Mouse (Mus musculus) hindbrain, embryonic 10.5 days (tissue): ENCODE data around the gene Myo5c. TPM values are rescaled to one million over a fixed set of nuclear protein-coding genes. Genes with fewer than 3 reads are reported as not detected.
"Not testable (repeated sequence)": the region's sequence is repeated elsewhere in the genome, so short reads cannot be mapped to it uniquely, and the experiment has no call there.

Experiments used
- DNase-seq: peaks from one replicate; pipeline ENCODE4 v3.0.0-alpha.2; 2017; ENCODE audit warnings: low spot score
- H3K27ac ChIP-seq: fragments of 300-500 bp; sonication (generic); 2 replicates; pipeline ENCODE4 v1.5.1; 2016; ENCODE audit warnings: mild to moderate bottlenecking, moderate library complexity
- H3K27me3 ChIP-seq: fragments of 300-500 bp; sonication (generic); 2 replicates; pipeline ENCODE4 v1.6.1; 2016; ENCODE audit warnings: mild to moderate bottlenecking; ENCODE audit not compliant: poor library complexity, insufficient read depth, severe bottlenecking
- H3K36me3 ChIP-seq: fragments of 300-500 bp; sonication (generic); 2 replicates; pipeline ENCODE4 v1.6.1; 2016; ENCODE audit warnings: mild to moderate bottlenecking, moderate library complexity
- H3K4me1 ChIP-seq: fragments of 300-500 bp; sonication (generic); replicated peaks from 2 replicates; pipeline ENCODE4 v1.6.1; 2016; ENCODE audit warnings: mild to moderate bottlenecking
- H3K4me3 ChIP-seq: fragments of 300-500 bp; sonication (generic); 2 replicates; pipeline ENCODE4 v1.5.1; 2016; ENCODE audit warnings: mild to moderate bottlenecking, moderate library complexity
- H3K9me3 ChIP-seq: fragments of 300-500 bp; sonication (generic); 2 replicates; pipeline ENCODE4 v1.6.1; 2016; ENCODE audit warnings: mild to moderate bottlenecking, moderate library complexity
- WGBS: fragments of 180-500 bp; shearing (Covaris S2); methylation state at CpG from one replicate; pipeline ENCODE4 v1.1.7; 2016; 5-methylcytosine and 5-hydroxymethylcytosine counted together
- polyA plus RNA-seq: library from polyadenylated mRNA; unstranded; fragments of >200 nt; fragmentation: Nextera tagmentation; extraction: Ambion mirVana; gene quantifications from 2 replicates; pipeline ENCODE4 v1.2.1, GENCODE M21; 2016

The Myo5c gene
- polyA plus RNA-seq, 1 experiment from 2014 or later: 0.52 TPM

DNA sequence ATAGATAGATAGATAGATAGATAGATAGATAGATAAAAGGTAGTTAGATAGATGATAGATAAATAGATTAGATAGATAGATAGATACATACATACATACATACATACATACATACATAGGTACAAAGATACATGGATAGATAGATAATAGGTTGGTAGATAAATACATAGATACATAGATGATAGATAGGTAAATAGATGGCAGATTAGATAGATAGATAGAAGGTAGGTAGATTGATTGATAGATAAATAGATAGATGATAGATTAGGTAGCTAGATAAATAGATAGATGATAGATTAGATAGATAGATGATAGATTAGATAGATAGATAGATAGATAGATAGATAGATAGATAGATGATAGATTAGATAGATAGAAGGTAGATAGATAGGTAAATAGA is 17.1 kb downstream of the Myo5c start:
- peaks cover 8% of the 10 kb centered on the region for H3K4me1 ChIP-seq
- H3K27me3 ChIP-seq: no peaks in the 10 kb centered on the region
- H3K9me3 ChIP-seq: no peaks in the 10 kb centered on the region
- H3K36me3 ChIP-seq: no peaks in the 10 kb centered on the region
- no peak overlapping the region for H3K27ac ChIP-seq
- DNase-seq: no peak
- no peak overlapping the region for H3K4me3 ChIP-seq

DNA sequence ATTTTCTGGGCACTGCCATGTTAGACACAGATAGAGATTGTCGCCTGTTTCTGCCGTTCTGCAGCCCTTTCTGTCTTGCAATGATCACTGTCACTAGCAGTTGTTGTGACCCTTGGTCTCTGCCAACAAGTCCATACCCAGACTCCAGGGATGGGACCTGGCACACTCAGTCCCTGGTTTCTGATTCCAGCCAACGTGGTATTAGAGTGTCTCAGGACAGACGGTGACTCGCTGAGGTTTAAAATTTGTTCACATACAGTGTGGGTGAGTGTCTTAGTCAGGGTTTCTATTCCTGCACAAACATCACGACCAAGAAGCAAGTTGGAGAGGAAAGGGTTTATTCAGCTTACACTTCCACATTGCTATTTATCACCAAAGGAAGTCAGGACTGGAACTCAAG is 21.3 kb downstream of the Myo5c start:
- WGBS: 77% methylated on average over 6 of the region's 6 CpGs
- H3K4me3 ChIP-seq, H3K27me3 ChIP-seq, H3K36me3 ChIP-seq, H3K9me3 ChIP-seq, DNase-seq, H3K27ac ChIP-seq: not testable (repeated sequence)
- H3K4me1 ChIP-seq: peaks cover 30% of the 10 kb centered on the region

DNA sequence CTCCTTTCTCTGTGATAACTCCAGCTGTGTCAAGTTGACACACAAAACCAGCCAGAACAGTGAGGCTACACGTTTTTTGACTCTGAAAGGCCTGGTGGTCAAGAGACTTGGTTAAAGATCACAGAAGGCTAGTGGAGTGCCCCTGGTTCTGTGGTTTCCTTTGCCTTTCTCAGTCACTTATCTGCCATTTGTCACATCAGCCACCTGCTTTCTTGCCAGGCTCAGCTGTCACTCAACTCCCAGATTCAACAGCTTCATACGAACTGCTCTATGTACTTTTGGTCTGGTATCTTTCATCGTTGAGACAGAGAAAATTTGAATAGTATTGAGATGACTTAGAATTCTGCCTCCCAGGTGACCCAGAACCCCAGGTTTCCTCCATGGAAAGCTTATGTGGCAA is 21.9 kb downstream of the Myo5c start:
- H3K9me3 ChIP-seq: no peaks in the 10 kb centered on the region
- WGBS: 51% methylated on average over 3 of the region's 3 CpGs
- peaks cover 30% of the 10 kb centered on the region for H3K4me1 ChIP-seq
- H3K4me3 ChIP-seq: no peak overlapping the region
- no peaks in the 10 kb centered on the region for H3K27me3 ChIP-seq
- peak overlapping the region; percentile 68 for H3K27ac ChIP-seq
- DNase-seq: no peak
- H3K36me3 ChIP-seq: no peaks in the 10 kb centered on the region

DNA sequence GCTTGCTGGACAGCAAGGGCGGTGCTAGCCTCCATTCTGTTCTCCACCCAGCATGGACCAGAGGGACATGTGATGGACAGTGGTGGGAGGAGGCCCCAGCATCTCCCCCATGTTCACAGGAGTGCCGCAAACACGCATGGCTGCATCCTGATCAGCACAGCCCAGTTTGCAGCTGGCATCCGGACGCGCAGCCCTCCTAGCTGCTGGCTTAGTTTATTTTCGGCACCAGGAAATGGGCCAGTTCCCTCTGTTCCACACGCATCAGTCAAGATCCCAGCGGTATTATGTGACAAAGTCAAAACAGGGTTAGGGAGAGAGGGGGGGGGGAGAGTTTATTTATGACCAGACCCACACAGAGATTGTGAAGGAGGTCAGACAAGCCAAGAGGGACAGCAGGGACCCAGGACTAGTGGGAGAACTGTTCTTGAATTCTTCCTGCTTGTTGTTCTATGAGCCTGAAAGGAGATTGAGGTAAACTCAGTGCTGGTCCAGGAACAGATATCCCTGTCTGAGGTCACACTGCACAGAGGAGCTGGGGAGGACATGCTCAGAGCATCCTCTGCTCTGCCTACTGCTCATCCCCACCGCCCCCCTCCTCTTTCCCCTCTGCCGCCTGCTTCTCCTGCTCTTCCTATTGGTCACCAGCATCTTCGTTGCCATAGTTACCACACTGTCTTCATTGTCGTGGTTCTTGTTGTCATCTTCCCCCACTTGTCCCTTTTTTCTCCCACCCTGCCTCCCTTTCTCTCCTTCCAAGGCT is 22.6 kb downstream of the Myo5c start:
- Histone ChIP-seq H3K27me3 (no peaks in the 10 kb centered on the region), H3K4me1 (peaks cover 30% of the 10 kb centered on the region), H3K27ac (peak overlapping the region; percentile 68), H3K4me3 (no peak overlapping the region), H3K9me3 (no peaks in the 10 kb centered on the region), H3K36me3 (no peaks in the 10 kb centered on the region)
- no peak for DNase-seq
- WGBS: 61% methylated on average over 13 of the region's 13 CpGs

DNA sequence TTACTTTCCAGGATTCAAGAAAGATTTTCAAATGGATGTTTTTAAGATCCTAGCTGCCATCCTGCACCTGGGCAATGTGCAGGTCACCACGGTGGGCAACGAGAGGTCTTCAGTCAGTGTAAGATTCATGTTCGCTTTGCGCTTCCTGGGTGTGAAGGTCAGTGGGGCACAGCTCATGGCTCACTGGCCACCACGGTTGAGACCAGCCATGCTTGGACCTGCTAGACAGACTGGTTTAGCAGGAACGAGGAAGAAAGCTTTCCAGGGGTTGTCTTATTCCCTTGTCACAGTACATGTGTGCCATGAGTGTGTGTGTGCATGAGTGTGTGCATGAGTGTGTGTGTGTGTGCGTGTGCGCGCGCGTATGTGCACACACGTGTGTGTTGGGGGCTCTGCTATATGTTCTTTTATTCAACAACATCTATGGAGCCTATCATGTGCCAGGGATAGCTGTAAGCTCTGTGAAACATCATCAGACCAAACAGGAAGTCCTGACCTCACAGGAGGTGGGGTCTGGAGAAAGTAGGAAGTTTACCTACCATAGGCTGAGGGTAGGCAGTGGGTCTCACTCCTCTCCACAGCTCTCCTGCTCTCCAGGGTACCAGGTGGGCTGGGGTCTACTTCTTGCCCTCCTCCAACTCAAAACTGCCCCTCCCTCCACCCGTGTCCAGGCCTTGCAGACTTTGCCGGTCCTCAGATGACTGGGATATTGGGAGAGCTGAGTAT is 24.2 kb downstream of the Myo5c start:
- no peak for DNase-seq
- peaks cover 37% of the 10 kb centered on the region for H3K4me1 ChIP-seq
- H3K27ac ChIP-seq: peak overlapping the region; percentile 40; the same call in 1 of the 2 replicates
- H3K36me3 ChIP-seq: no peaks in the 10 kb centered on the region
- H3K27me3 ChIP-seq: no peaks in the 10 kb centered on the region
- no peak overlapping the region for H3K4me3 ChIP-seq
- WGBS: 89% methylated on average over 14 of the region's 14 CpGs
- H3K9me3 ChIP-seq: no peaks in the 10 kb centered on the region

DNA sequence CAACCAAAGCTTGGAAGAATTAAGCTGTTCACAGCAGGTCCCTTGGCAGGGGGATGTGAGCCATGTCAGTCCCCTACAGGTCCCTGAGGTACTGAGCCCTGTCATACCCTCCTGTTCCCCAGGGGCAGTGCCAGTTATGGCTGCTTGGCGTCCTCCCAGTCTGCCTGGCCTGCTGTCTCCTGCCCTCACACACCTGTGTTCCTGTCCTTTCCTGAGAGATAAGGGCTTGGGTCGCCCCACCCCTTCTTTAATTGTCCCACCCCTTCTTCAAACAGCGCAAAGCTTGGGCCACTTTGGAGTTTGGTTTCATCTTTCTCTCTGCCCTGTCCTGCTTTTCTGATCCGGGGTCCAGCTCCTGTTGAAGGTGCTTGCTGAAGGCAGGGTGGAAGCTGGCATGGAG is 27.0 kb downstream of the Myo5c start:
- H3K4me3 ChIP-seq: no peak overlapping the region
- no peaks in the 10 kb centered on the region for H3K36me3 ChIP-seq
- peaks cover 52% of the 10 kb centered on the region for H3K4me1 ChIP-seq
- no peak overlapping the region for H3K27ac ChIP-seq
- WGBS: 69% methylated on average over 4 of the region's 4 CpGs
- no peaks in the 10 kb centered on the region for H3K27me3 ChIP-seq
- H3K9me3 ChIP-seq: no peaks in the 10 kb centered on the region
- no peak for DNase-seq

DNA sequence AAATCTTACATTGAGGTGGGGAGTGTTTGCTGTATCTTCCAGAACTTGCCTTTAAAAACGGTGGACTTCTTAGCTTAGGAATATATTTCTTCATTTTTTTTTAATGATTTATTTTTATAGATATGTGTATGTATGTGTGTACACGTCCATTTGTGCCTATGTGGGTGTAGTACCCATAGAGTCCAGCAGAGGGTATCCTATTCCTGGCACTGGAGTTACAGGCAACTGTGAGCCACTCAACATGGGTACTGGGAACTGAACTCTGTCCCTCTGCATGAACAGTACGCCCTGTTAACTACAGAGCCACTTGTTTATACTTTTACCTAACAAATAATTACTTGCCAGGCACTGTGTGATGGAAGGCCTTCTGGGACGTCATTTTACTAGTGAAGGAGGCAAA is 27.8 kb downstream of the Myo5c start:
- Histone ChIP-seq H3K27ac (no peak overlapping the region), H3K36me3 (no peaks in the 10 kb centered on the region), H3K4me3 (no peak overlapping the region), H3K27me3 (no peaks in the 10 kb centered on the region), H3K4me1 (peaks cover 50% of the 10 kb centered on the region), H3K9me3 (no peaks in the 10 kb centered on the region)
- WGBS: 89% methylated on average over 4 of the region's 4 CpGs
- DNase-seq: no peak

DNA sequence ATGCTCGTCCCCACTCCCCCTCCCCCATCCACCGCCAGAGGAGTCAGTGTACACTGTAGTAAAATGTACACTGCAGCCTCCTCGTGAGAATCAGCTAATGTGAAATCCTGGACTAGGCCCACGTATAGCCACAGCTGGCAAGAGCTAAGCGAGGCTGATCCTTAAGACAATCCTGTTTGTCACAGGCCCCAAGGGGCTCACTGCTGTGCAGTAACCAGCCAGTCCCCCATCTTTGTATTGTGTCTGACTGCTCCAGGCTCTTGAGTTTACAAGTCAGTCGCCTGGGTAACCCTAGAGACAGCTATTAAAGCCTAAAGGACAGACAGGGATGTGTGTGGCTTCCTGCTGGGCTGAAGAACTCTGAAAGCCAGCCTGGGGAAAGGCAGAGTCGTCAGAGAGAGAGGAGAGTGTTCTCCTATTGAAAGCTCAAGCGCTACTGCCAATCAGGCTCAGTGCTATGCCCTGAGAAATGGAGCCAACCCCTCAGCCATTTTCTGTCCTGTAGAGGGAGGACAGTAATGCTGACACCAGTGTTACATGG is 29.6 kb downstream of the Myo5c start:
- 4% methylated on average over 8 of the region's 8 CpGs for WGBS
- DNase-seq: peak; percentile 72
- no peaks in the 10 kb centered on the region for H3K27me3 ChIP-seq
- H3K4me1 ChIP-seq: peaks cover 33% of the 10 kb centered on the region
- H3K4me3 ChIP-seq: peak overlapping the region; percentile 20; the same call in 1 of the 2 replicates
- no peaks in the 10 kb centered on the region for H3K36me3 ChIP-seq
- H3K9me3 ChIP-seq: no peaks in the 10 kb centered on the region
- peak overlapping the region; percentile 88 for H3K27ac ChIP-seq

DNA sequence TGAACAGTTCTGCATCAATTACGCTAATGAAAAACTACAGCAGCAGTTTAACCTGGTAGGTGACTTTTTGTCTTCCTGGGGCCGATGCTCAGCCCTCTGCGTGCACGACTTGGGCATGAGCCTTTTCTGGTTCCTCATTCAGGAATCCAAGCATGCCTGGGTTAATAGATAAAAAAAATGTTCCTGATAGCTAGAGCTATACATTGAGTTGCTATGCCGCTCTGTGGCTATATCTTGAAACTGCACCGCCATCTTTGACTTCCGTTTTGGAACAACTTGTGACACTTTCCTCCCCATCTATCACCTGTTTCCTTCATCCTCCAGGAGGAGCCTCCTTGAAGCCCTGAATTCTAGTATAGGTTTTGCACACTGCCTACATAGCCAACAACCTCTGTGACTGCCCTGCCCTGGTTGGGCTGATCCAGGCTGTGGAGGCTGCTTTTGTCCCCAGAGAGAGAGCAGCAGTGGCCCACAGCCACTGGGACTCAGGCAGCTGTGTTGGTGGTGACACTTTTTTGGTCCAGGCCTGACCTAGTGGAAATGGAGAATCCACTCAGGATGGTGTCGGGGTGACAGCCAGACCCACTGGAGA is 30.5 kb downstream of the Myo5c start:
- no peak for DNase-seq
- H3K9me3 ChIP-seq: no peaks in the 10 kb centered on the region
- WGBS: 74% methylated on average over 8 of the region's 8 CpGs
- H3K27ac ChIP-seq: peak overlapping the region; percentile 88
- H3K4me1 ChIP-seq: peaks cover 33% of the 10 kb centered on the region
- no peak overlapping the region for H3K4me3 ChIP-seq
- H3K36me3 ChIP-seq: no peaks in the 10 kb centered on the region
- no peaks in the 10 kb centered on the region for H3K27me3 ChIP-seq

DNA sequence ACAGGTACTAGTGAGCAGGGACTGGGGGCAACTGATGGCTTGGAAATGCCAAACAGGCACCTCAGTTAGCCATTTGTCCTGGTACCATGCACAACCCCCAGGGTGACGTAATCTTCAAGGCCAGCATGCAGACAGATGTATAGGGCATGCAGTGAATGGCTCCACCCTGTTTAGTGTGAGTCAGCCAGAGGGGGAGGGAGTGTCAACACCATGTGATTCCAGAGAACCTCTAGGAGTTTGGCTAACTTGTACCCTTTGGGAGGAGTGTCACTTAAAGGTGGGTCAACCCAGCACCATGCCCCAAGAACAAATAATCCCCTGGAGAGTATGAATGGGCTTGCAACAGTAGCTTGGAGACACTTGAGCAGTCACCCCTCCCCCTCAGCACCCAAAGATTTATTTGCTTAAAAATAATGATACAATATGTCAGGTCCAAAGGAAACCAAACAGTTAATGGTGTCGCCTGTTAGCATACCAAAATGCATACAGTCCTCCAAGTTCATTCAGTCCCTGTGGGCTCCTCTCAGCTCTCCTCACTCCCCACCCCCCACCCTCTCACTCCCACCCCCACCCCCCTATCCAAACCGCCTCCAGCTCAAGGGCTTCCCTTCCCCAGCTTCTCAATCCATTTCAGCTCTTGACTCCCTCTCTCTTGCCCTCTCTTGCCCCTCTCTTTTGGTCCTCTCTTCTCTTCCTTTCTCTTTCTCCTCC is 32.3 kb downstream of the Myo5c start:
- H3K36me3 ChIP-seq: no peaks in the 10 kb centered on the region
- no peaks in the 10 kb centered on the region for H3K27me3 ChIP-seq
- peaks cover 36% of the 10 kb centered on the region for H3K4me1 ChIP-seq
- no peak overlapping the region for H3K4me3 ChIP-seq
- H3K27ac ChIP-seq: 0 out of 2 replicates have a peak overlapping the region, but pooled peaks have one; percentile 5
- WGBS: 44% methylated on average over 3 of the region's 3 CpGs
- no peaks in the 10 kb centered on the region for H3K9me3 ChIP-seq
- no peak for DNase-seq

DNA sequence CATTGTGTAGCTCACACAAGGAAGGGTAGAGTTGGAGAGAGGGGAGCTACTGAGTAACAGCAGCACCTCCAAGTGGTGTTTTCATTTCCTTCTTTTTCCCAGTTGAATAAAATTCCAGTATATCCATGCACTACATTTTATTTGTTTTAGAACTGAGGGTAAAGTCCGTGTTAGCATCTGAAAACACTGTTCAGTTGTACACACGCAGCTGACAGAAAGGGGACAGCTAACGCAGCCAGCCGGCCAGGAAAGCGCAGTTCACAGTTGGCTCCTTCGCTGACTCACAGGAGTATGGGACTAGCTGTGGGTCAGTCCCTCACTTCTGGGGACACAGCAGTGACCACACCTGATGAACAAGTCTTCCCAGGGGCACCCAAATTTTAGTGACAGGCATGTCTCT is 35.3 kb downstream of the Myo5c start:
- Histone ChIP-seq H3K36me3 (no peaks in the 10 kb centered on the region), H3K27me3 (no peaks in the 10 kb centered on the region), H3K27ac (no peak overlapping the region), H3K4me1 (peaks cover 17% of the 10 kb centered on the region), H3K9me3 (no peaks in the 10 kb centered on the region), H3K4me3 (no peak overlapping the region)
- WGBS: 80% methylated on average over 6 of the region's 6 CpGs
- DNase-seq: no peak

DNA sequence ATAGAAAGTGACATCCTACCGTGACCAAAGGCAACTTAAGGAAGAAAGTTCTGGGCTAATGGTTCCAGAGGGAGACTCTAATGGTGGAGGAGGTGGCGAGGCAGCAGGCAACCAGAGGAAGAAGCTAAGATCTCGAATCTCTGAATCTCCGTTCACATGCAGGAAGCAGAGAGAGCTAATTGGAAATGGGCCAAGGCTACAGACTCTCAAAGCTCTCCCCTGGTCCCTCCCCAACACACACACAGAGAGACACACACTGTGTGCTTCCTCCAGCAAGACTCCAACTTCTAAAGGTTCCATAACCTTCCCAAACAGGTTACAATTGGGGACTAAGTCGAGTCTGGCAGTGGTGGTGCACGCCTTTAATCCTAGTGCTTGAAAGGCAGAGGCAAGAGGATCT is 38.6 kb downstream of the Myo5c start:
- Histone ChIP-seq H3K36me3 (no peaks in the 10 kb centered on the region), H3K4me3 (no peak overlapping the region), H3K27me3 (no peaks in the 10 kb centered on the region), H3K9me3 (no peaks in the 10 kb centered on the region), H3K27ac (no peak overlapping the region), H3K4me1 (0 out of 2 replicates have a peak, but pooled peaks cover 3% of the 10 kb centered on the region)
- DNase-seq: no peak
- WGBS: 78% methylated on average over 6 of the region's 6 CpGs
